Comparison of ENCODE assay signal across 8 mouse cellular contexts in genomic region chr2:39225331-39226018, GRCm38 (mm10). TPM values are rescaled to one million over a fixed set of nuclear protein-coding genes. Genes with fewer than 3 reads are reported as not detected.
A peak's percentile ranks its signal among the peaks of the same experiment; 100 is the strongest.
DNase-seq lines count a peak whose midpoint lies in the region; ATAC-seq and TF ChIP-seq lines count a peak whose summit lies in the region.
"Not testable (repeated sequence)": the region's sequence is repeated elsewhere in the genome, so short reads cannot be mapped to it uniquely, and the experiment has no call there.

No protein-coding gene starts in this region.

- H3K4me3 ChIP-seq in ES-E14 (ENCODE audit: insufficient read depth in 1 of 2, low read depth in 1 of 2, low read length in 2 of 2, poor library complexity in 1 of 2, severe bottlenecking in 1 of 2) = peak overlapping the region; percentile 82 to 87
- H3K4me3 ChIP-seq in cerebellum, adult 2 months (replicated peaks; ENCODE audit: insufficient read depth, low read depth, low read length) = peak overlapping the region; percentile 82
- H3K4me3 ChIP-seq in forebrain, postnatal 0 days (ENCODE audit: low read depth, low read length) = peak overlapping the region; percentile 59
- peak overlapping the region; percentile 79 for H3K4me3 ChIP-seq in hindbrain, embryonic 14.5 days (replicated peaks; ENCODE audit: low read length)
- peak overlapping the region; percentile 90 for H3K4me3 ChIP-seq in lung, embryonic 15.5 days
- H3K4me3 ChIP-seq in neural tube, embryonic 11.5 days (ENCODE audit: low read depth, low read length) = peak overlapping the region; percentile 65
- H3K4me3 ChIP-seq in stomach, embryonic 16.5 days (replicated peaks; ENCODE audit: low read length) = peak overlapping the region; percentile 90

- TF ChIP-seq CTCF in cerebellum, adult 2 months (IDR thresholded peaks at IDR 0.05; ENCODE audit: borderline replicate concordance, insufficient read depth, low read depth, low read length); forebrain, postnatal 0 days (IDR thresholded peaks at IDR 0.05; ENCODE audit: low read depth): not testable (repeated sequence)

- H3K27me3 ChIP-seq in cerebellum, adult 2 months (ENCODE audit: control insufficient read depth, insufficient read depth, low read length); forebrain, postnatal 0 days (ENCODE audit: insufficient read depth, low read length); hindbrain, embryonic 14.5 days (ENCODE audit: control insufficient read depth, insufficient read depth, low read length); lung, embryonic 15.5 days; neural tube, embryonic 11.5 days (ENCODE audit: control insufficient read depth, insufficient read depth, low read length); stomach, embryonic 16.5 days (ENCODE audit: control insufficient read depth, insufficient read depth, low read length): not testable (repeated sequence)

- DNase-seq in ES-E14 (ENCODE audit: low read depth, low spot score); cerebellum, adult 2 months; hindbrain, embryonic 14.5 days (ENCODE audit: low spot score): not testable (repeated sequence)
- DNase-seq in forebrain, postnatal 0 days = peak; percentile 15
- peak; percentile 17 to 46 for DNase-seq in layer of hippocampus, postnatal 25 days (ENCODE audit: extremely low spot score in 1 of 2, low spot score in 1 of 2)
- peak; percentile 36 for DNase-seq in neural tube, embryonic 11.5 days (ENCODE audit: low spot score)

- in situ Hi-C loops in ES-E14 (cut with MboI; ENCODE audit: low sequenced_read_pairs in 2 of 2, unreplicated experiment in 2 of 2) = not testable (repeated sequence)

- ATAC-seq in forebrain, postnatal 0 days = peak; percentile 26
- ATAC-seq in hindbrain, embryonic 14.5 days (ENCODE audit: low FRiP score); stomach, embryonic 16.5 days (ENCODE audit: insufficient read depth, low FRiP score): not testable (repeated sequence)
- peak; percentile 59 for ATAC-seq in lung, embryonic 15.5 days (ENCODE audit: borderline replicate concordance, extremely low read depth, low FRiP score, low TSS enrichment)
- ATAC-seq in neural tube, embryonic 11.5 days (ENCODE audit: insufficient read depth, low FRiP score, low TSS enrichment) = peak; percentile 42

- H3K4me2 ChIP-seq in forebrain, postnatal 0 days (ENCODE audit: low read depth) = peak overlapping the region; percentile 57
- H3K4me2 ChIP-seq in hindbrain, embryonic 14.5 days (replicated peaks) = peak overlapping the region; percentile 85
- peak overlapping the region; percentile 60 for H3K4me2 ChIP-seq in lung, embryonic 15.5 days
- peak overlapping the region; percentile 67 for H3K4me2 ChIP-seq in neural tube, embryonic 11.5 days (ENCODE audit: low read depth)
- H3K4me2 ChIP-seq in stomach, embryonic 16.5 days (ENCODE audit: low read depth, low read length) = peak overlapping the region; percentile 82

- not testable (repeated sequence) for H3K9me3 ChIP-seq in ES-E14 (ENCODE audit: control insufficient read depth, insufficient read depth, low read depth, low read length); forebrain, postnatal 0 days (ENCODE audit: low read length); hindbrain, embryonic 14.5 days (ENCODE audit: control insufficient read depth, low read length); lung, embryonic 15.5 days; neural tube, embryonic 11.5 days (ENCODE audit: control insufficient read depth, low read length); stomach, embryonic 16.5 days (replicated peaks; ENCODE audit: control insufficient read depth, low read length)

- not testable (repeated sequence) for H3K4me1 ChIP-seq in ES-E14 (ENCODE audit: control insufficient read depth in 2 of 2, insufficient read depth in 2 of 2, low read length in 2 of 2, poor library complexity in 1 of 2); cerebellum, adult 2 months (ENCODE audit: control insufficient read depth, insufficient read depth, low read length); neural tube, embryonic 11.5 days (ENCODE audit: control insufficient read depth, insufficient read depth, low read length)
- H3K4me1 ChIP-seq in forebrain, postnatal 0 days (ENCODE audit: insufficient read depth) = peaks cover 14% of the 10 kb centered on the region; the same call in 1 of the 2 replicates
- peaks cover 24% of the 10 kb centered on the region for H3K4me1 ChIP-seq in hindbrain, embryonic 14.5 days (replicated peaks; ENCODE audit: control insufficient read depth, insufficient read depth, low read length)
- peaks cover 12% of the 10 kb centered on the region for H3K4me1 ChIP-seq in lung, embryonic 15.5 days
- peaks cover 12% of the 10 kb centered on the region for H3K4me1 ChIP-seq in stomach, embryonic 16.5 days (ENCODE audit: control insufficient read depth, insufficient read depth, low read length)

- TF ChIP-seq POLR2A in cerebellum, adult 2 months (IDR thresholded peaks at IDR 0.05; ENCODE audit: borderline replicate concordance, insufficient read depth, low read length) = not testable (repeated sequence)

- 3% methylated on average over 36 of the region's 36 CpGs for WGBS in cerebellum, adult 2 months
- WGBS in forebrain, postnatal 0 days = 6% methylated on average over 21 of the region's 36 CpGs
- WGBS in hindbrain, embryonic 14.5 days = 5% methylated on average over 24 of the region's 36 CpGs
- 4% methylated on average over 30 of the region's 36 CpGs for WGBS in lung, embryonic 15.5 days
- WGBS in neural tube, embryonic 11.5 days = 5% methylated on average over 25 of the region's 36 CpGs
- 3% methylated on average over 36 of the region's 36 CpGs for WGBS in stomach, embryonic 16.5 days

- H3K27ac ChIP-seq in ES-E14 (ENCODE audit: insufficient read depth, low read depth, low read length, poor library complexity, severe bottlenecking) = peak overlapping the region; percentile 32
- peak overlapping the region; percentile 94 for H3K27ac ChIP-seq in cerebellum, adult 2 months (ENCODE audit: insufficient read depth, low read length)
- peak overlapping the region; percentile 89 for H3K27ac ChIP-seq in forebrain, postnatal 0 days (ENCODE audit: low read depth, low read length)
- peak overlapping the region; percentile 96 for H3K27ac ChIP-seq in hindbrain, embryonic 14.5 days
- H3K27ac ChIP-seq in lung, embryonic 15.5 days = peak overlapping the region; percentile 92
- H3K27ac ChIP-seq in neural tube, embryonic 11.5 days (ENCODE audit: low read depth, low read length) = peak overlapping the region; percentile 84
- H3K27ac ChIP-seq in stomach, embryonic 16.5 days (ENCODE audit: low read length) = peak overlapping the region; percentile 93

- not testable (repeated sequence) for H3K36me3 ChIP-seq in ES-E14 (ENCODE audit: control insufficient read depth, insufficient read depth, low read length, poor library complexity, severe bottlenecking); forebrain, postnatal 0 days (ENCODE audit: insufficient read depth); hindbrain, embryonic 14.5 days (replicated peaks; ENCODE audit: control insufficient read depth, insufficient read depth); lung, embryonic 15.5 days; neural tube, embryonic 11.5 days (ENCODE audit: control insufficient read depth, insufficient read depth, low read length); stomach, embryonic 16.5 days (ENCODE audit: control insufficient read depth, insufficient read depth, low read length)

- H3K9ac ChIP-seq in ES-E14 (ENCODE audit: insufficient read depth, low read depth, low read length, poor library complexity, severe bottlenecking) = peak overlapping the region; percentile 86
- peak overlapping the region; percentile 65 for H3K9ac ChIP-seq in forebrain, postnatal 0 days
- H3K9ac ChIP-seq in hindbrain, embryonic 14.5 days = peak overlapping the region; percentile 87
- H3K9ac ChIP-seq in lung, embryonic 15.5 days = peak overlapping the region; percentile 83
- peak overlapping the region; percentile 81 for H3K9ac ChIP-seq in neural tube, embryonic 11.5 days (ENCODE audit: low read length)
- peak overlapping the region; percentile 88 for H3K9ac ChIP-seq in stomach, embryonic 16.5 days (ENCODE audit: low read length)

RNA-seq across cellular contexts. Expression of gene Ppp6c, which starts 0.8 kb away (rescaled TPM):
- 16.3 and 23.8 TPM in 2 replicates for total RNA-seq in ES-E14 (2012; rRNA removed)
- polyA plus RNA-seq in cerebellum, adult 2 months (2012; rRNA removed) = 50.9 and 51.9 TPM in 2 replicates
- 47.6 and 57.2 TPM in 2 replicates for total RNA-seq in forebrain, postnatal 0 days (2014; rRNA removed)
- polyA plus RNA-seq in forebrain, postnatal 0 days (2015; fragmentation: Nextera tagmentation; extraction: Ambion mirVana) = 51.1 and 54.5 TPM in 2 replicates
- 78.0 and 97.0 TPM in 2 replicates for polyA plus RNA-seq in hindbrain, embryonic 14.5 days (2014; fragmentation: Nextera tagmentation; extraction: Ambion mirVana)
- total RNA-seq in layer of hippocampus, postnatal 25 days (2021) = 10 to 100 TPM; 59.9 to 66.3 TPM
- polyA plus RNA-seq in lung, embryonic 15.5 days (2015; fragmentation: Nextera tagmentation; extraction: Ambion mirVana) = 79.8 and 81.3 TPM in 2 replicates
- 90.3 and 93.9 TPM in 2 replicates for polyA plus RNA-seq in neural tube, embryonic 11.5 days (2014; fragmentation: Nextera tagmentation; extraction: Ambion mirVana)
- polyA plus RNA-seq in stomach, embryonic 16.5 days (2015; fragmentation: Nextera tagmentation; extraction: Ambion mirVana) = 74.6 and 78.5 TPM in 2 replicates

RNA-seq across cellular contexts. Expression of gene Scai, which starts 34.9 kb away (rescaled TPM):
- total RNA-seq in ES-E14 (2012; rRNA removed) = 10.3 and 12.4 TPM in 2 replicates
- polyA plus RNA-seq in cerebellum, adult 2 months (2012; rRNA removed) = 8.2 and 10.4 TPM in 2 replicates
- total RNA-seq in forebrain, postnatal 0 days (2014; rRNA removed) = 61.3 and 68.6 TPM in 2 replicates
- polyA plus RNA-seq in forebrain, postnatal 0 days (2015; fragmentation: Nextera tagmentation; extraction: Ambion mirVana) = 8.6 and 11.6 TPM in 2 replicates
- polyA plus RNA-seq in hindbrain, embryonic 14.5 days (2014; fragmentation: Nextera tagmentation; extraction: Ambion mirVana) = 17.4 and 21.0 TPM in 2 replicates
- 10 to 100 TPM; 54.6 to 65.8 TPM for total RNA-seq in layer of hippocampus, postnatal 25 days (2021)
- polyA plus RNA-seq in lung, embryonic 15.5 days (2015; fragmentation: Nextera tagmentation; extraction: Ambion mirVana) = 8.6 and 9.4 TPM in 2 replicates
- 7.7 and 12.4 TPM in 2 replicates for polyA plus RNA-seq in neural tube, embryonic 11.5 days (2014; fragmentation: Nextera tagmentation; extraction: Ambion mirVana)
- 8.1 and 8.9 TPM in 2 replicates for polyA plus RNA-seq in stomach, embryonic 16.5 days (2015; fragmentation: Nextera tagmentation; extraction: Ambion mirVana)

Comparison
In these comparisons a context has a peak if more than half of its experiments do, and no peak if none do; other contexts are left out.
1. H3K27ac ChIP-seq: peak in every context shown above with its lines; median percentile 96 in hindbrain, embryonic 14.5 days; 94 in cerebellum, adult 2 months; 93 in stomach, embryonic 16.5 days; 92 in lung, embryonic 15.5 days; 89 in forebrain, postnatal 0 days; 84 in neural tube, embryonic 11.5 days; 32 in ES-E14.